Mouse (Mus musculus) stomach, embryonic 16.5 days (tissue): ENCODE results near the gene Nipal1. TPM values are rescaled to one million over a fixed set of nuclear protein-coding genes. Genes with fewer than 3 reads are reported as not detected.

Experiments used
- ATAC-seq: fragments of 200-750 bp; cut with Nextera tagmentation; 2 replicates; pipeline ENCODE4 v1.8.0; 2017; ENCODE audit warnings: moderate number of reproducible peaks, moderate TSS enrichment; ENCODE audit not compliant: insufficient read depth, low FRiP score
- H3K27ac ChIP-seq: fragments of 300-500 bp; sonication (generic); 2 replicates; pipeline ENCODE4 v1.5.1; 2014; ENCODE audit warnings: low read length
- H3K27me3 ChIP-seq: fragments of 300-500 bp; sonication (generic); 2 replicates; pipeline ENCODE4 v1.6.1; 2014; ENCODE audit warnings: low read length, control low read depth, mixed read lengths; ENCODE audit not compliant: control insufficient read depth, insufficient read depth
- H3K36me3 ChIP-seq: fragments of 300-500 bp; sonication (generic); 2 replicates; pipeline ENCODE4 v1.6.1; 2014; ENCODE audit warnings: low read length; ENCODE audit not compliant: control insufficient read depth, insufficient read depth
- H3K4me1 ChIP-seq: fragments of 300-500 bp; sonication (generic); 2 replicates; pipeline ENCODE4 v1.6.1; 2014; ENCODE audit warnings: low read length, control low read depth, mixed read lengths; ENCODE audit not compliant: control insufficient read depth, insufficient read depth
- H3K4me2 ChIP-seq: fragments of 300-500 bp; sonication (generic); 2 replicates; pipeline ENCODE4 v1.6.1; 2014; ENCODE audit warnings: low read depth, low read length, mixed read lengths
- H3K4me3 ChIP-seq: fragments of 300-500 bp; sonication (generic); replicated peaks from 2 replicates; pipeline ENCODE4 v1.5.1; 2014; ENCODE audit warnings: mild to moderate bottlenecking, low read length
- H3K9ac ChIP-seq: fragments of 300-500 bp; sonication (generic); 2 replicates; pipeline ENCODE4 v1.6.1; 2014; ENCODE audit warnings: low read length
- H3K9me3 ChIP-seq: fragments of 300-500 bp; sonication (generic); replicated peaks from 2 replicates; pipeline ENCODE4 v1.6.1; 2016; ENCODE audit warnings: low read length, control low read depth; ENCODE audit not compliant: control insufficient read depth
- WGBS: fragments of 180-500 bp; shearing (Covaris S2); extraction: QIAGEN DNeasy Blood & Tissue Kit; methylation state at CpG from one replicate; pipeline ENCODE4 v1.1.7; 2014; 5-methylcytosine and 5-hydroxymethylcytosine counted together
- polyA plus RNA-seq: library from polyadenylated mRNA; unstranded; fragments of >200 nt; fragmentation: Nextera tagmentation; extraction: Ambion mirVana; gene quantifications from 2 replicates; pipeline ENCODE4 v1.2.1, GENCODE M21; 2015

The Nipal1 gene
- polyA plus RNA-seq, 1 experiment from 2014 or later: 21.3 TPM

GRCm38 (mm10) chr5:72674994-72675542 lies 27.5 kb downstream of the Nipal1 start:
- no peak overlapping the region for H3K9ac ChIP-seq
- H3K27ac ChIP-seq: peak overlapping the region; percentile 87
- no peak overlapping the region for H3K4me3 ChIP-seq
- WGBS: 61% methylated on average over 9 of the region's 9 CpGs
- no peaks in the 10 kb centered on the region for H3K9me3 ChIP-seq
- no peak overlapping the region for H3K4me2 ChIP-seq
- peak; percentile 83; the same call in 1 of the 2 replicates for ATAC-seq
- H3K36me3 ChIP-seq: no peaks in the 10 kb centered on the region
- H3K4me1 ChIP-seq: no peaks in the 10 kb centered on the region
- H3K27me3 ChIP-seq: no peaks in the 10 kb centered on the region

DNA sequence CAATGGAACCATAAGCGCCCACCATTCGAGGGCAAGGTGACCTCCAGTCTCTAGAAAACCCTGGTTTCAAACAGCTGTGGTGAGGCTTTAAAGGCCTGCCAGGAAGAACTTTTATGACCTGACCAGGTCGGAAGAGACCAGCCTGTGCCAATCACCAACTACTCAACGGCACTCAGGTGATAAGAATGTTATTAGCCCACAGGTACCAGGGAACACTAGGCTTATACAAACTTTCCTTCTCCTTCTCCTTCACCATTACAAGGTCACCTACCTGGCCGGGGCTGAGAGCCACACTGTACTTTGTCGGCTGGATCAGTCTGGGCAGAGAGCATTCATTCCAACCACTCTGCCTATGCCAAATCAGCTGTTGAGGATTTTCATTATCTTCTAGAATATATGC lies 33.9 kb downstream of the Nipal1 start:
- no peak overlapping the region for H3K4me3 ChIP-seq
- peak overlapping the region; percentile 57; the same call in 1 of the 2 replicates for H3K27ac ChIP-seq
- ATAC-seq: peak; percentile 31; the same call in 1 of the 2 replicates
- H3K9ac ChIP-seq: no peak overlapping the region
- H3K4me1 ChIP-seq: no peaks in the 10 kb centered on the region
- no peaks in the 10 kb centered on the region for H3K36me3 ChIP-seq
- no peak overlapping the region for H3K4me2 ChIP-seq
- H3K9me3 ChIP-seq: 0 out of 2 replicates have a peak, but pooled peaks cover 6% of the 10 kb centered on the region
- 78% methylated on average over 6 of the region's 6 CpGs for WGBS
- H3K27me3 ChIP-seq: no peaks in the 10 kb centered on the region

DNA sequence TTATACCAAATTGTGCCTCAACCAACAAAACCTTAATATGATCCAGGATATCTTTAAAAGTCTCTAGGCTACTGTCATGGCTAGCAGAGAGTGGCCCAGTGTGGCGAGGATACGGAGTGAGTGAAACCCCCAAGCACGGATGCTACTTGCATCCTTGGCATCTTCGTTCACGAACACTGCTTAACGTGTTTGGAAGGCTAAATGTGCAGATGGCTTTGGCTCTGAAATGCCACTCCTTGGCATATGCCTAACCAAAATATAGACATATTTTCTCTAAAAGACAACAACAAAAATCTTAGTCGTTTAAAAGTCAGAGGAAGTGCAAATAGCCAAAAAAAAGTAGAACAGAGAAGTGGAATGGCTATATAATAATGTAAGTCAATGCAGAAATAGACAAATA lies 42.0 kb downstream of the Nipal1 start:
- Histone ChIP-seq H3K9me3 (no peaks in the 10 kb centered on the region; the same call in 1 of the 2 replicates), H3K27ac (no peak overlapping the region), H3K4me2 (no peak overlapping the region), H3K4me3 (no peak overlapping the region), H3K36me3 (no peaks in the 10 kb centered on the region), H3K9ac (no peak overlapping the region), H3K27me3 (no peaks in the 10 kb centered on the region), H3K4me1 (no peaks in the 10 kb centered on the region)
- no peak for ATAC-seq
- 89% methylated on average over 7 of the region's 7 CpGs for WGBS

DNA sequence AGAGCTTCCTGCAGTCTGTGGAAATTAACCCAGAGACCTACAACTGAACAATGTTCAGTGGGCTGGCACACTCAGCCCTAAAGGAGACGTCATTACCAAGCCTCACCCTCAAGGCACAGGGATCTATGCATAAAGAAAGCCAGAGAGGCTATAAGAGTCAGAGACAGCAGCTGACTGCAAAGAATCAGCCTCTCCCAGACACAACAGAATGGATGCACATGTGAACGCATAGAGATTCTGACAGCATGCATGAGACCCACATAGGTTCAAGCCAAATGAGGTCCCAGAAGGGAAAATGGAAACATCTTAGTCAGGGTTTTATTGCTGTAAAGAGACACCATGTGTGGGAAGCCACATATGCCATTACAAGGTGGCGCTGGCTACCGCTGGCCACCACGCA lies 42.9 kb downstream of the Nipal1 start:
- Histone ChIP-seq H3K36me3 (no peaks in the 10 kb centered on the region), H3K27me3 (no peaks in the 10 kb centered on the region), H3K4me2 (no peak overlapping the region), H3K9ac (no peak overlapping the region), H3K4me1 (no peaks in the 10 kb centered on the region), H3K9me3 (no peaks in the 10 kb centered on the region; the same call in 1 of the 2 replicates), H3K4me3 (no peak overlapping the region), H3K27ac (no peak overlapping the region)
- ATAC-seq: no peak
- 92% methylated on average over 5 of the region's 5 CpGs for WGBS

DNA sequence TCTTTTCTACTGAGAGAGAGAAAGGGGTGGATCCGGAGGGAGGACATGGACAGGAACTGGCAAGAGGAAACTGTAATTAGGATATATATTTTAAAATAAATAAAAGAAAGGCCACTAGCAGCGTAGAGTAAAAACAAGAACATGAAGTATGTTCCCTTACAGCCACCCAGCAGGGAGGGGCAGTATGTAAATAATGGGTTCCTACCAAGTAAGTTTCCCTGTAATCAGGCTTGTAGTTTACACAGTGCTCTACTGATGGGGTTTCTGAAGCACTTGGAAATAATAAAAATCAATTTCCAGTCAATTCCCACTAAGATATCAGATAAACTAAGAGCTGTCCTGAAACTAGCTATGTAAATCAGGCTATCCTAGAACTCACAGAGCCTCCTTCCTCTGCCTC lies 47.1 kb downstream of the Nipal1 start:
- no peak overlapping the region for H3K4me3 ChIP-seq
- H3K27me3 ChIP-seq: no peaks in the 10 kb centered on the region
- H3K4me1 ChIP-seq: peaks cover 14% of the 10 kb centered on the region
- no peak overlapping the region for H3K27ac ChIP-seq
- no peak for ATAC-seq
- no peak overlapping the region for H3K9ac ChIP-seq
- H3K4me2 ChIP-seq: no peak overlapping the region
- H3K36me3 ChIP-seq: no peaks in the 10 kb centered on the region
- H3K9me3 ChIP-seq: no peaks in the 10 kb centered on the region
- 56% methylated on average over 2 of the region's 2 CpGs for WGBS

DNA sequence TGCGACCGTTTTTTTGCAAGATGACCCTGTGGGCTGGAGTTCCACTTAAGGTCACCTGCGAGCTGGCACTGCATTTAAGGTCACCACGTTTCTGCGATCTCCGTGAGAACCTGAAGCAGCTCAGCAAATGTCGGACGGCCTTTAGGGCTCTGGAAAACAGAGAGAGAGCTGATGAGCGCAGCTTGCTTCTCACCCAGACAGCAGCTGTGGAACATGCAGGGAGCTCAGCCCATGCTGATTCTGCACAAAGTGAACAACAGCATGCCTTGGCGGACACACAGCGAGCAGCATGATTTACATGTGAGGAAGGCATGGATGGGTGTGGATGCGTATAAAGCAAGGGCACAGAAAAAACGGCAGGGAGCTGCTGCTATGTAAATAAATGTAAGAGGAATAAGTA lies 48.9 kb downstream of the Nipal1 start:
- Histone ChIP-seq H3K27me3 (no peaks in the 10 kb centered on the region), H3K9ac (no peak overlapping the region), H3K4me2 (no peak overlapping the region), H3K27ac (no peak overlapping the region), H3K4me1 (peaks cover 14% of the 10 kb centered on the region), H3K36me3 (no peaks in the 10 kb centered on the region), H3K4me3 (no peak overlapping the region), H3K9me3 (no peaks in the 10 kb centered on the region)
- 59% methylated on average over 13 of the region's 13 CpGs for WGBS
- ATAC-seq: no peak

DNA sequence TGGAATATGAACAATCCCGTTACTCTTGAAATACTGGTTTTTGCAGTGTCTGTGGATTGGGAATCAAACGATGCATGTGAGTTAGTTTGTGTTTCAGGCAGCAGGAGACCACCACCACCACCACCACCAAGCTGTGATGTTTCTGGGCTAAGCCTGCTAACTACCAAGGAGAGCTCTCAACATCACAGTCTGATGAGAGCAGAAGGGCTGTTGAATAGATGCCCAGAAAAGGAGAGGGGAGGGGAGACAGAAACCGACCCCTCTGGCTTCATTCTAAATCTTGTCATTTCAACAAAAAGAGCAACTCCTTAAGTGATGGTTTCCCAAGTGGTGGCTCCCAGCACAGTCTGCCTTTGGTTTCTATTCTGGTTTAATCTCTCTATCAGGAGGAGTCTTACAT lies 50.7 kb downstream of the Nipal1 start:
- Histone ChIP-seq H3K9ac (no peak overlapping the region), H3K4me1 (peaks cover 14% of the 10 kb centered on the region), H3K4me2 (no peak overlapping the region), H3K36me3 (no peaks in the 10 kb centered on the region), H3K27me3 (no peaks in the 10 kb centered on the region), H3K9me3 (no peaks in the 10 kb centered on the region), H3K27ac (peak overlapping the region; percentile 5; the same call in 1 of the 2 replicates), H3K4me3 (no peak overlapping the region)
- ATAC-seq: no peak
- 56% methylated on average over 3 of the region's 3 CpGs for WGBS

DNA sequence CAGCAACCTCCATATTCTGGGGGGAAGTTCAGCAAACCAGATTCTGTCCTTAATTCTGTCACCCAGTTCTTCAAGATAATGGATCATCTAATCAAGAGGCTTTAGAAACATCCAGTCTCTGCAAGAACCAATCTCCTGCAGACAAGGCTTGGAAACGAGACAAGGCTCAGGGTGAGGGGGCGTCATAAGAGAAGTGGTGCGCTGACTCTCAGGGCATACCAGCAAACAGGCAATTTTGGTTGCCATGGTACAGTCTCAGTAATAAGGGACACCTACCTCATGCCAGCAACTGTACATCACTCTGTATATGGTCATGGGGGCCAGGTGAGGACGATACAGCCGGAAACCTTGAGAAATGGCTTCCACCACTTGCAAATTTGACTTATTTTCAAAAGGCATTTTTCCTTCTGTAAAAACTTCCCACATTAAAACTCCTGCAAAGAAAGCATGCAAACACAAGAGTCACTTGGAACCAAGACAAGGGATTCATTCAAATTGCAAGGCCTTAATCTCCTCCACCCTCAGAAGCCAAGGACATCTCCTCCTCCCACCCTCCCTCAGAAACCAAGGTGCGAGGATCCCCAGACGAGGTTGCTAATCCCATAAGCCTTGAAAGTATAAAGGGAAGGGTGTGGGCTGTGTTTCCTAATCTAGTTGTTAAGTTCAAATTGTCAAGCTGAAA lies 51.4 kb downstream of the Nipal1 start:
- Histone ChIP-seq H3K9ac (no peak overlapping the region), H3K36me3 (no peaks in the 10 kb centered on the region), H3K9me3 (no peaks in the 10 kb centered on the region), H3K27ac (peak overlapping the region; percentile 5; the same call in 1 of the 2 replicates), H3K4me3 (no peak overlapping the region), H3K4me1 (peaks cover 14% of the 10 kb centered on the region), H3K4me2 (no peak overlapping the region), H3K27me3 (no peaks in the 10 kb centered on the region)
- no peak for ATAC-seq
- WGBS: 63% methylated on average over 7 of the region's 7 CpGs

DNA sequence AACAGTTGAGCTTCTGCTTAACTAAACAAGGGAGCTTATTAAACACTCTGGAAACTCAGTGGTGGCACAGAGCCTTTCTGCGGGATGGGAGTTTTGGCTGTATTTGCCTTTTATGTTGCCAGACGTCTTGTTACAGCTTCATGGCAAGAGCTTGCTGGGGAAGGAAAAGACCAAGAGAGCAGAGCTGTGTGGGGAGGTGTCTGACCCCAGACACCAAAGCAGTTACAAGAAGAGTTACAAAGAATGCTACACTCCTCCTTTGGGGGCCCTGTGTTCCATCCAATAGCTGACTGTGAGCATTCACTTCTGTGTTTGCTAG lies 51.9 kb downstream of the Nipal1 start:
- Histone ChIP-seq H3K27me3 (no peaks in the 10 kb centered on the region), H3K27ac (no peak overlapping the region), H3K4me2 (no peak overlapping the region), H3K4me1 (peaks cover 14% of the 10 kb centered on the region), H3K36me3 (no peaks in the 10 kb centered on the region), H3K4me3 (no peak overlapping the region), H3K9me3 (no peaks in the 10 kb centered on the region), H3K9ac (no peak overlapping the region)
- 39% methylated on average over 2 of the region's 2 CpGs for WGBS
- peak; percentile 48; the same call in 1 of the 2 replicates for ATAC-seq
